Mouse (Mus musculus) layer of hippocampus, adult 8-10 months (tissue): Measurements from ENCODE around the gene Slc35d1. TPM values are rescaled to one million over a fixed set of nuclear protein-coding genes. Genes with fewer than 3 reads are reported as not detected.
"Not testable (repeated sequence)": the region's sequence is repeated elsewhere in the genome, so short reads cannot be mapped to it uniquely, and the experiment has no call there.

Experiments
- DNase-seq, 2 experiments: peaks; one replicate each; pipeline ENCODE4 v3.0.0; 2022; ENCODE audit warnings: low spot score in 2 of 2
- total RNA-seq, 4 experiments: library from RNA; stranded (reverse); gene quantifications; 2 replicates each; pipeline ENCODE4 v1.2.4; 2022

Gene Slc35d1
- total RNA-seq, 4 experiments from 2014 or later: 13.2 to 15.4 (median 13.8) TPM

GRCm38 (mm10) chr4:103188786-103189640, 26.0 kb downstream of the Slc35d1 start:
- DNase-seq: no peak

GRCm38 (mm10) chr4:103180300-103180888, 34.6 kb downstream of the Slc35d1 start:
- DNase-seq: no peak

GRCm38 (mm10) chr4:103179581-103179980, 35.4 kb downstream of the Slc35d1 start:
- DNase-seq: no peak

- peak in 1 of 2 experiments; percentile 43 for DNase-seq
Observed at GRCm38 (mm10) chr4:103178635-103179318, 36.2 kb downstream of the Slc35d1 start.

GRCm38 (mm10) chr4:103177681-103178080, 37.3 kb downstream of the Slc35d1 start:
- no peak for DNase-seq

- no peak for DNase-seq
Observed at GRCm38 (mm10) chr4:103174001-103174400, 41.0 kb downstream of the Slc35d1 start.

- DNase-seq: no peak
Observed at GRCm38 (mm10) chr4:103173507-103173906, 41.5 kb downstream of the Slc35d1 start.

GRCm38 (mm10) chr4:103171256-103171655, 43.7 kb downstream of the Slc35d1 start:
- no peak for DNase-seq

- DNase-seq: not testable (repeated sequence)
Observed at GRCm38 (mm10) chr4:103166198-103166597, 48.8 kb downstream of the Slc35d1 start.

- DNase-seq: no peak
Observed at GRCm38 (mm10) chr4:103158781-103159180, 56.2 kb downstream of the Slc35d1 start.

GRCm38 (mm10) chr4:103151946-103152345, 63.0 kb downstream of the Slc35d1 start:
- DNase-seq: no peak

GRCm38 (mm10) chr4:103146339-103146738, 68.6 kb downstream of the Slc35d1 start:
- peak; percentile 34 to 83 for DNase-seq

- DNase-seq: no peak
Observed at GRCm38 (mm10) chr4:103136946-103137345, 78.0 kb downstream of the Slc35d1 start.

- no peak for DNase-seq
Observed at GRCm38 (mm10) chr4:103126533-103126932, 88.4 kb downstream of the Slc35d1 start.

GRCm38 (mm10) chr4:103123606-103124005, 91.4 kb downstream of the Slc35d1 start:
- DNase-seq: no peak

GRCm38 (mm10) chr4:103123086-103123485, 91.9 kb downstream of the Slc35d1 start:
- DNase-seq: no peak

- no peak for DNase-seq
Observed at GRCm38 (mm10) chr4:103120874-103121389, 94.0 kb downstream of the Slc35d1 start.

Other genes with a start within 250 kb of the Slc35d1 start
- 1 to 10 TPM in 1 of 4 experiments, under 1 TPM in 2, not detected in 1; 0.37 to 1.3 (median 0.55) TPM for gene Tctex1d1, start 236.6 kb downstream of the Slc35d1 start, total RNA-seq
- 1 to 10 TPM in 2 of 4 experiments, under 1 TPM in 2; 0.59 to 2.4 (median 0.97) TPM for gene Insl5, start 188.3 kb downstream of the Slc35d1 start, total RNA-seq
- gene Mier1, start 100.8 kb downstream of the Slc35d1 start, total RNA-seq: 10 to 100 TPM; 44.4 to 56.1 (median 51.3) TPM
- gene Wdr78, start 100.6 kb downstream of the Slc35d1 start, total RNA-seq: 10 to 100 TPM; 10.5 to 22.2 (median 13.9) TPM
- gene 4921539E11Rik, start 75.7 kb upstream of the Slc35d1 start, total RNA-seq: not detected
- 10 to 100 TPM in 2 of 4 experiments, 1 to 10 TPM in 2; 8.3 to 11.1 (median 10.0) TPM for gene Oma1, start 98.6 kb upstream of the Slc35d1 start, total RNA-seq